Mouse (Mus musculus) myocyte (in vitro differentiated cells): ENCODE measurements around the gene Hoxb3.

Experiments
- CEBPB ChIP-seq: IDR thresholded peaks from 2 replicates; pipeline ENCODE4 v1.6.1; 2011; ENCODE audit warnings: mild to moderate bottlenecking, moderate library complexity; ENCODE audit not compliant: poor library complexity, insufficient read depth, severe bottlenecking
- MYOD1 ChIP-seq, 3 experiments: IDR thresholded peaks; one replicate each; pipeline ENCODE4 v1.6.1; 2011; ENCODE audit warnings: control low read depth in 2 of 3, low read depth in 2 of 3, mild to moderate bottlenecking in 2 of 3, moderate library complexity in 1 of 3; ENCODE audit not compliant: insufficient read length in 2 of 3, control insufficient read depth in 1 of 3
- POLR2A ChIP-seq: IDR thresholded peaks from one replicate; pipeline ENCODE4 v1.6.1; 2011; ENCODE audit warnings: low read depth, mild to moderate bottlenecking, control low read depth, moderate library complexity; ENCODE audit not compliant: insufficient read length

- no peak for TF ChIP-seq POLR2A
- TF ChIP-seq CEBPB: no peak
- no peak for TF ChIP-seq MYOD1 (IDR thresholded peaks at IDR 0.05; ENCODE audit: control insufficient read depth in 1 of 3, insufficient read length in 2 of 3, low read depth in 2 of 3)
Measured at GRCm38 (mm10) chr11:96319071-96319902, 3.8 kb upstream of the Hoxb3 start.
